25 mouse cellular contexts compared by ENCODE assay signal in the genomic region with DNA sequence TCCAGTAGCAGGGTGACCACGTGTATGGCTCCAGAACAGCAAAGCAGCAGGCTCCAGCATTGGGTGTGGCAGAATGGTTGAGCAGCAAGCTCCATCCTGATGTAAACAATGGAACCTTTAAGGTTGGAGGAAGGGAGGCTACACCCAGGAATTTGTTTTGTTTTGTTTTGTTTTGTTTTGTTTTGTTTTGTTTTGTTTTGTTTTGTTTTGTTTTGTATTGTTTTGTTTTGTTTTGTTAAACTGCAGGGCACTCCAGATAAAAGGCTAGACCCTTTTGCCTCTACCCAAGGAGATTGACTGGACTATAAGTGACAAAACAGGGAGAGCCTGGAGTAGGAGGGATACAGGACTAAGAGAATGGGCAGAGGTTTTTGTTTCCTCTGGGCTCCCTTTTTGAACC.
"Had no signal": no experiment of that assay in that cellular context is flagged by ENCODE, and none has a peak within 500 bp of the region (broad histone marks: within the 10 kb centered on the region; RNA-seq: fewer than 3 reads in every experiment).

No protein-coding gene starts in this region.

- H3K9ac ChIP-seq: embryonic facial prominence, embryonic 12.5 days; embryonic facial prominence, embryonic 13.5 days; embryonic facial prominence, embryonic 15.5 days; forebrain, embryonic 12.5 days; forebrain, embryonic 13.5 days; forebrain, embryonic 15.5 days; forebrain, postnatal 0 days had no signal

- H3K4me3 ChIP-seq: embryonic facial prominence, embryonic 10.5 days; embryonic facial prominence, embryonic 12.5 days; embryonic facial prominence, embryonic 13.5 days; embryonic facial prominence, embryonic 15.5 days; erythroblast, embryonic 14.5 days; forebrain, embryonic 10.5 days; forebrain, embryonic 12.5 days; forebrain, embryonic 13.5 days; forebrain, embryonic 15.5 days; gastrocnemius, adult 2 months; heart, adult 2 months; heart, embryonic 10.5 days had no signal

- H3K4me1 ChIP-seq: embryonic facial prominence, embryonic 10.5 days; embryonic facial prominence, embryonic 12.5 days; embryonic facial prominence, embryonic 13.5 days; embryonic facial prominence, embryonic 15.5 days; forebrain, embryonic 10.5 days; forebrain, embryonic 12.5 days; forebrain, embryonic 13.5 days; forebrain, embryonic 15.5 days; heart, embryonic 10.5 days had no signal

- H3K27ac ChIP-seq: embryonic facial prominence, embryonic 10.5 days; embryonic facial prominence, embryonic 12.5 days; embryonic facial prominence, embryonic 13.5 days; embryonic facial prominence, embryonic 15.5 days; forebrain, embryonic 10.5 days; forebrain, embryonic 12.5 days; forebrain, embryonic 13.5 days; forebrain, embryonic 15.5 days; gastrocnemius, adult 2 months; heart, adult 2 months; heart, embryonic 10.5 days had no signal

- H3K36me3 ChIP-seq: embryonic facial prominence, embryonic 10.5 days; embryonic facial prominence, embryonic 12.5 days; embryonic facial prominence, embryonic 13.5 days; embryonic facial prominence, embryonic 15.5 days; forebrain, embryonic 10.5 days; forebrain, embryonic 12.5 days; forebrain, embryonic 15.5 days; heart, embryonic 10.5 days had no signal

- H3K9me3 ChIP-seq: embryonic facial prominence, embryonic 10.5 days; embryonic facial prominence, embryonic 12.5 days; embryonic facial prominence, embryonic 13.5 days; embryonic facial prominence, embryonic 15.5 days; forebrain, embryonic 10.5 days; forebrain, embryonic 12.5 days; forebrain, embryonic 13.5 days; forebrain, embryonic 15.5 days; heart, embryonic 10.5 days had no signal

- DNase-seq: cerebellum, adult 9-11 months; cerebellum, postnatal 10 days; cerebellum, postnatal 14 days; cerebellum, postnatal 25 days; cerebellum, postnatal 36 days; embryo, embryonic 11 days; forebrain, postnatal 0 days; gastrocnemius, adult 2 months; gastrocnemius, postnatal 10 days; gastrocnemius, postnatal 14 days; gastrocnemius, postnatal 25 days; gastrocnemius, postnatal 36 days; heart, adult 11 months; heart, adult 18-20 months; heart, adult 2 months had no signal
